Mouse (Mus musculus): Measurements from ENCODE around the gene 1700007K13Rik. TPM values are rescaled to one million over a fixed set of nuclear protein-coding genes. Genes with fewer than 3 reads are reported as not detected.

The 1700007K13Rik gene
- total RNA-seq, 2 experiments from 2014 or later: not detected

DNA sequence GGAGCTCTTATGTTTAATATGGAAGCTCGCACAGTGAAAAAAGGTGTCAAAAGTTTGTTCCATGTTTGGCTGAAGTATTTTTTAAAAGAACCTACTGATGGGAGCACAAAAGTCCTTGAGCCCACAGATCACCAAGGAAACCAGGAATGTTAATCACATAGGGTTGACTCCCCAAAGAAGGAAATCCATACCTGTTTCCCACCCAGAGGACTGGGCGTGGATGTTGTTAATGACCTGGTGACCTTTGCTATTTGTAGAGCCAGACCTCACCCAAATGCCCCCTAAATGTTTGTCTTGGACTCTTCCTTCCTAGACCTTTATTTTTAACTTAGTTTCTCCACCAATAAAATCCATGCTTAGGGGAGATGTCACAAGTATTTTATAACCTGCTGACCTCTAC, 4.5 kb upstream of the 1700007K13Rik start:
- intact Hi-C loops (cut with DNase I): no loop called here
- no peak for DNase-seq

DNA sequence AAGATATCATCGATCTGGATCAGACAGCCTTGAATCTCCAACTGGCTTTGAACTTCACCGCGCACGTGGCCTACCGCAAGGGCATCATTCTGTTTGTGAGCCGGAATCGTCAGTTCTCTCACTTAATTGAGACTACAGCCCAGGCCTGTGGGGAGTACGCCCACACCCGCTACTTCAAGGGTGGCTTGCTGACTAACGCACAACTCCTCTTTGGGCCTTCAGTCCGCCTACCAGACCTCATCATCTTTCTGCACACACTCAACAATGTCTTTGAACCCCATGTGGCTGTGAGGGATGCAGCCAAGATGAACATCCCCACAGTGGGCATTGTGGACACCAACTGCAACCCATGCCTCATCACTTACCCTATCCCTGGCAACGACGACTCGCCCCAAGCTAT, 3.3 kb upstream of the 1700007K13Rik start:
- intact Hi-C loops (cut with DNase I): no loop called here
- no peak for DNase-seq

DNA sequence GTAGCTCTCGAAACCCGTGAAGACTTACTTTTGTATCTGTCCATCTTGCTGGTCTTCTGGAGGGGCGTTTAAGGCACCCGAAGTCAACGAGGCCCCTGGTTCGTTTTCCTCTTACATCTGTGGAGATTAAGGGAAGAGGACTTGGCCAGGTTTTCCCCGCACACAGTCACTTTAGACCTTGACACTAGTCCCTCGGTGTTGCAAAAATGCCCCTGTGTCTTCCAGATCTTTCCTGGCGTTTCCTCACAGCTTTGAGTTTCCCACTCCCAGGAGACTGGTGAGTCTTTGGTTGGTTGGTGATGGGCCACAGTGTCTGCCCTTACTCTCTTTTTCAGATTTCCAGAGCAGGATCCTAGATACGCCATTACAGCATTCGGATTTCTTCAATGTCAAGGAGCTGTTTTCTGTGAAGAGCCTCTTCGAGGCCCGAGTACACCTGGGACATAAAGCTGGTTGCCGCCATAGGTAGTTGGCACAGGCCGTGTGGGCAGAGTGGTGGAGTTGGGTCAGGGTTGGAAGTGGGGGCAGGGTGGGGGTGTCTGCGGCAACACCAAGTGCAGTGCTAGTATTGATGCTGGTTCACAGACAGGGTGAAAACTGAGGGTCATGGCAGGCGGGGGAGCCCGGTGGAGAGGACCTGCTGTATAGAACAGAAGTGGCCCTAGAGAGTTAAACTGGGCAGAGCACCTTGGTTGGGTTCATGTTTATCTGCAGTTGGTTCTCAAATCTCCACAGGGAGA, 2.5 kb upstream of the 1700007K13Rik start:
- DNase-seq: no peak
- intact Hi-C loops (cut with DNase I): no loop called here

- peak; percentile 84 to 89 for DNase-seq
- intact Hi-C loops (cut with DNase I): no loop called here
Measured at GRCm38 (mm10) chr2:28467860-28468485, 1.8 kb upstream of the 1700007K13Rik start, which contains the start of gene Mrps2. Gene Mrps2 (plus strand): TSS chr2:28468066.

DNA sequence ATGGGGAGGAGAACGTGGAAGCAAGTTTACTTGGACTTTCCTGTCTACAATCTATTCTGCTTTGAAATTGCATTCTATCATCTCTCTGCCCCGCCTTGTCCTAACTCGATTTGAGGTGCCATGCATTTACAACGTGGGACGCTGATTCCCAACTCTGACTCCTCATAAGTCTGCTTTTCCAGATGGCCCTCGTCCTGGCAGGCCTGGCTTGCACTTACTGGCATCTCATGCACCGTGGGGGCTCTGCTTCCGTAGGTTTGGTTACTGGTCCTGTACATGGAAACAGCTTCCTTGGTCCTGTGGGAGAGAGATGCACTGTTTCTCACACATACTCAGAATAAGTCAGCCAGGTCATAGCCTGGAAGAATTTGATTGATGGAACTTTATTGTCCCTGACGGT, 1.2 kb downstream of the 1700007K13Rik start:
- intact Hi-C loops (cut with DNase I): no loop called here
- no peak for DNase-seq

- intact Hi-C loops (cut with DNase I): no loop called here
- peak; percentile 45 to 66 for DNase-seq
Measured at GRCm38 (mm10) chr2:28463919-28464318, 2.2 kb downstream of the 1700007K13Rik start.

- intact Hi-C loops (cut with DNase I): no loop called here
- no peak for DNase-seq
Measured at GRCm38 (mm10) chr2:28456616-28457015, 9.5 kb downstream of the 1700007K13Rik start.

DNA sequence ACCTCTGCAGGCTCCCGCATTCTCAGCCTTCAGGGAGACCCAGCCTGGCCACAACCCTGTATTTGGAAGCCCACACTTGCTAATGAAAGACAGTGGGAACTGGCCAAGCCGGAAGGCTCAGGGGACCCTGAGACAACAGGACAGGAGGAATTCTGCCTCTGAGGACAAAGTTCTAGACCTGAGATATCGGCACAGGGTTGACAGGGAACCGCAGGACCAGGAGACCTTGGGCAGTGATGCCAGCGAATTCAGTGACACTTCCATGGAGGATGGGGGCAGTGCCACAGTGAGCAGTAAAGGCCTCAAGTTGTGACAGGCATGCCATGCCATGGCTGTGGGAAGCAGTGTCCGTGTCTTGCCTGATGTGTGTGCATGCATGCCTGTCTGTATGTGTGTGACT, 12.6 kb downstream of the 1700007K13Rik start:
- intact Hi-C loops (cut with DNase I): no loop called here
- no peak for DNase-seq

DNA sequence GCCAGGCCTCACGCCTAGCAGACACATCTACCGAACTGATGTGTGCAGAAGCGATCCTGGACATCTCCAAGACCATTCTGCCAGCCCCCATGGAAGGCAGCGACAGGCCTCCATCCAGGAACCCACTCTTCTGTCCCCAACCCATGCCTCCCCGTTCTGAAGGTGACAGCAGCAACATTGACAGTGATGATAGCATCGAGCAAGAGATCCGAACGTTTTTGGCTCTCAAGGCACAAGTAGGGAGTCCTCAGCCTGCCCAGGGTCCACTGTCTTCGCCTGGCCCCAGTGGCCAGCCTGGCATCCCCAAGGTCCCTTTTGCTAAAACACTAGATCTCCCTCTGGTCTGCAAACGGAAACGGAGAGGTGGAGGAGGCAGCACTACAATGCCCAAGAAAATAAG, 14.5 kb downstream of the 1700007K13Rik start:
- intact Hi-C loops (cut with DNase I): no loop called here
- DNase-seq: no peak

DNA sequence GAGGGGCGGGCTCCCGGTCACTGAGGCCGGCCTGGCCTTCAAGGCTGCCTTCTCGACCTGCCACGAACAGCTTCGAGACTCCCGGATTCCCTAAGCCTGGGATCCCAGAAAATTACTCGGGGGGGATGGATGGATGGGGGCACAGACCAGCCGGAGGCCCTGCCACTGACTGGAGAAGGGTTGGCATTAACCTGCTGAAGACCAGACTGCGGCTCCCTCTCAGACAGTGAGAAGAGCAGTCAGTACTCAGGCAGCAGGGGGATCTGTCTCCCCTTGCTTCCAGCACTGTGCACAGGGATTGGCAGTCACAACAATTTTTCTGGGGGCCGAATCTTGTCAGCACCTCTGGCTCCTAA, 18.8 kb downstream of the 1700007K13Rik start:
- intact Hi-C loops (cut with DNase I): no loop called here
- DNase-seq: no peak

DNA sequence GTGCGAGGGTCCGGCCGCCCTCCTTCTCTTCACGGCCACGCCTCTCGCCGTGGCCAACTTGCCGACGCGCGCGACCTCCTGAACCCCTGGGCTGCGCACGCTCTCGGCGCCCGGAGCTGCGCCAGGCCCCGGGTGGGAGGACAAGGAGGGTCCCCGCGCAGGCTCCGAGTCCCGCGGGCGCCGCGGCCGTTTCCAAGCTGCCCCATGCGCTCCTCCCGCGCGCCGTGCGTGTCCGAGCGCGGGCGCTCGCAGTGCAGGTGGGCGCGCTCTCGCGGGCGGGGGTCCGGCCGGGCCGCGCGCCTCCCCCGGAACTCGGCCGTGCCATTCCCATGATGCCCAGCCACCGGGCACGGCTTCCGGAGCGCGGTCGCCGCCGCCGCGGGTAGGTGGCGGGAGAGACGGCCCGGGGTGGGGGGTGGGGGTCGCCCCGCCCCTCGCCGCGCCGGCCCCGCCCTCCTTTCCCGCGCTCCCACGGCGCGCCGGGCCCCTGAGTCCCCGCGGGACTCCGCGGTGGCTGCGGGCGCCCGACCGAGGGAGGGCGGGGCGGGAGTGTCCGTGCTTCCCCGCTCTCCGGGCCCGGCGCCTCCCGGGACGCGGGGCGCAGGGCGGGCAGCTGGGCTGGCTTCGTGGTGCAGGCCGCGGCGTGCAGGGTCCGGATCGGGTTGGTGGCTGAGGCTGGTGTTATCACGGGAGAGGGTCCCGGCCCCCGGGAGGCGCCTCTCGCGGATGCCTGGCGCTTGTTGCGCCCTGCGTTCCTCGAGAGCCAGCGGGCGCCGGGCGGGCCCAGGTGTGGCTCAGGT, 19.4 kb downstream of the 1700007K13Rik start, which contains the start of gene Ppp1r26:
Ppp1r26 (plus strand) TSS at position 286 of the 800 bp plus-strand sequence.
- intact Hi-C loops (cut with DNase I): no loop called here
- DNase-seq: peak; percentile 18 to 33

DNA sequence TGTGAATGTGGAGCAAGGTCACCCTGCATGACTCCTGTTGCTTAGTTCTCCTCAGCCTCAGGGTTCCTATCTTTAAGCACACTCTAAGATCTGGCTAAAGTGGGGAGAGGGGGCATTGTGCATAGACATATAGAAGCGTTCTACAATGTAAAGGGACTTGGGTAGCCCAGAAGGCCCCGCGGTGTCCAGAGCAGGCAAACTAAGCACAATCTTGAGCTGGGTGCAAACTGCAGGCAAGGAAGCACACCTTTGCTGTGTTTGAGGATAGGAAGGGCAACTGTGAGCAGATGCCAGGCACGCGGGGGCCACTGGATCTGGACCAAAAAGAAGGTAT, 20.0 kb downstream of the 1700007K13Rik start:
- intact Hi-C loops (cut with DNase I): no loop called here
- no peak for DNase-seq

- intact Hi-C loops (cut with DNase I): no loop called here
- no peak for DNase-seq
Measured at GRCm38 (mm10) chr2:28445082-28445481, 21.1 kb downstream of the 1700007K13Rik start.

- intact Hi-C loops (cut with DNase I): no loop called here
- DNase-seq: no peak
Measured at GRCm38 (mm10) chr2:28440842-28441241, 25.3 kb downstream of the 1700007K13Rik start.

- no peak for DNase-seq
- intact Hi-C loops (cut with DNase I): no loop called here
Measured at GRCm38 (mm10) chr2:28435401-28435800, 30.7 kb downstream of the 1700007K13Rik start.

- intact Hi-C loops (cut with DNase I): no loop called here
- DNase-seq: no peak
Measured at GRCm38 (mm10) chr2:28433512-28433911, 32.6 kb downstream of the 1700007K13Rik start.

DNA sequence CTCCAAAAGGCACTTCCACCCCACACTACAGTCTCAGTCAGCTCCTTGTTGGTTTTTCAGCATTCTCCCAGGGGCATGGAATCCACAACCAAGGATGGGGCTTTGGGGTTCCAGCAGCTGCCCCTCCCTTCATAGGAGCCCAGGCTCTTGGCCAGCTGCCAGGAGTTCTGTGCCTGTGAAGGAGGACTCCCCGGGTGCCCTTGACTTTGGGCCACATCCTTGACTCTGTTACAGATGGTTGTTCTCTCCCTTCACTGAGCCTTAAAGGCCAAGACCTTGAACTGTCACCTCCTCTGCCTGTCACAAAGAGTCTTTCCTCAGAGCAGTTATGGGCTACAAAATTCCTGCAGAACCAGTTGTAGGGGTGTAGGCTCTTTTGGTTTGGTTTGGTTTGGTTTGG, 33.3 kb downstream of the 1700007K13Rik start:
- intact Hi-C loops (cut with DNase I): no loop called here
- DNase-seq: no peak

DNA sequence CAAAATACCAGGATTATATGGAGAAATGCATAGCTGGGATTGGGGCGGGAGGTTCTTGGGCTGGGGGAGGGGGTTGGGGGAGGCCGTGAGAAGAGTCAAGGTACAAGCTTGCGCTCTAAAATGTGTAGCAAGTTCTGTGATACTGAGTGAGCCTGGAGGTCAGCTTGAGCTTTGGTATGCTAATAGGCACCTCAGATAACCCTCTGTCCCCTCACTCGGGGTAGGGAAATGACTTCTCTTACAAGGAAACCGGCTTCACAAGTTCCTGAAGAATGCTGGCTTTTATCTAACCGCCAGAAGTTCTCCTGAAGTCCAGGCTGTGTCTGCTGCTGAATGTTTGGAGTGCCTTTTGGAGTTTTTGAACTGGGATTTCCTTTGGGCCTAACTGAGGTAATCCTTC, 35.3 kb downstream of the 1700007K13Rik start:
- intact Hi-C loops (cut with DNase I): no loop called here
- no peak for DNase-seq

DNA sequence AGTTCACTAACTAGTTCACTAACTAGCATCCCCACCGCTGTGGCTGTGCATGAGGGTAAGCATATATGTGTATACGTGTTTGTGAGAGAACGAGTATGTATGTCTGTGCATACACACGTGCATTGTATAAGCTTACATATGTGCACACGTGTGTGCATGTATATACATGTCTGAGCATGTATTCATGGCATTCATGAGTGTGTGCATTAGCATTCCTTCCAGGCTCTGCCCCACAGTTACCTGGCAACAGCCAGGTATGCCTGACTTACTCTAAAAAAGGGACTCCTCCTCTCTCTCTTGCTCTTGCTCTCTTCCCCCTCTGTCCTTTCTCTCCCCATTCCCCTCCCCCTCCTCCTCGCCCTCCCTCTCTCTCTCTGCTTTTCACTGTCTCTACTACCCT, 38.9 kb downstream of the 1700007K13Rik start:
- no peak for DNase-seq
- intact Hi-C loops (cut with DNase I): no loop called here

DNA sequence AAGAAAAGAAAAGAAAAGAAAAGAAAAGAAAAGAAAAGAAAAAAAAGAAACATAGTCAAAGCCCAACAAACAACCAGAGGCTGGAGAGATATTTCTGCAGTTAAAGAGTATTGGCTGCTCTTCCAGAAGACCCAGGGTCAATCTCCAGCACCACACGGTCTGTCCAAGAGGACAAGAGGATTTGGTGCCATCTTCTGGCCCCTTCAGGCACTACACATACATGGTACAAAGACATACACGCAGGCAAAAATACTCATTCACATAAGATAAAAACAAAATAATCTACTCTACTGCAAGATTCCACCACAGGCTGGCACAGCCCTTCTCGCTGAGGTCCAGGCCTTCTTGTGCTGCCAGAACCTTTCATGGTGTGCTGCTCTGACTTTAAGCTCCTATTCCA, 43.0 kb downstream of the 1700007K13Rik start:
- intact Hi-C loops (cut with DNase I): no loop called here
- peak in 1 of 2 experiments; percentile 45 for DNase-seq

- peak; percentile 81 to 91 for DNase-seq
- intact Hi-C loops (cut with DNase I): loop anchor here (2.0 to 10.0 kb wide), 5 partner anchors 45 to 648 kb away; partner anchors contain the start of gene Fcnb
Measured at GRCm38 (mm10) chr2:28419898-28420297, 46.2 kb downstream of the 1700007K13Rik start.
